Mouse (Mus musculus) liver, postnatal 0 days (tissue): ENCODE measurements around the gene Trabd2b. TPM values are rescaled to one million over a fixed set of nuclear protein-coding genes. Genes with fewer than 3 reads are reported as not detected.

Source experiments
- ATAC-seq: fragments of 200-750 bp; cut with Nextera tagmentation; 2 replicates; pipeline ENCODE4 v1.8.0; 2017; ENCODE audit warnings: mild to moderate bottlenecking, moderate library complexity
- DNase-seq: peaks from one replicate; pipeline ENCODE4 v3.0.0-alpha.2; 2016
- H3K27ac ChIP-seq: fragments of 300-500 bp; sonication (generic); 2 replicates; pipeline ENCODE4 v1.5.1; 2014; ENCODE audit warnings: antibody characterized with exemption, moderate library complexity, mild to moderate bottlenecking, low read depth
- H3K27me3 ChIP-seq: fragments of 300-500 bp; sonication (generic); 2 replicates; pipeline ENCODE4 v1.6.1; 2014; ENCODE audit warnings: low read length, control low read depth, mixed read lengths; ENCODE audit not compliant: insufficient read depth
- H3K36me3 ChIP-seq: fragments of 300-500 bp; sonication (generic); replicated peaks from 2 replicates; pipeline ENCODE4 v1.6.1; 2014; ENCODE audit warnings: mild to moderate bottlenecking, control low read depth, low read length, moderate library complexity, mixed read lengths; ENCODE audit not compliant: insufficient read depth
- H3K4me1 ChIP-seq: fragments of 300-500 bp; sonication (generic); 2 replicates; pipeline ENCODE4 v1.6.1; 2014; ENCODE audit warnings: antibody characterized with exemption, mild to moderate bottlenecking, control low read depth; ENCODE audit not compliant: insufficient read depth
- H3K4me2 ChIP-seq: fragments of 300-500 bp; sonication (generic); 2 replicates; pipeline ENCODE4 v1.6.1; 2014; ENCODE audit warnings: low read depth, mild to moderate bottlenecking, low read length, moderate library complexity, mixed read lengths
- H3K4me3 ChIP-seq: fragments of 300-500 bp; sonication (generic); 2 replicates; pipeline ENCODE4 v1.5.1; 2014; ENCODE audit warnings: low read depth, low read length
- H3K9ac ChIP-seq: fragments of 300-500 bp; sonication (generic); replicated peaks from 2 replicates; pipeline ENCODE4 v1.6.1; 2014; ENCODE audit warnings: mild to moderate bottlenecking, moderate library complexity
- H3K9me3 ChIP-seq: fragments of 300-500 bp; sonication (generic); 2 replicates; pipeline ENCODE4 v1.6.1; 2016; ENCODE audit warnings: mild to moderate bottlenecking, control low read depth, low read length, mixed read lengths
- CTCF ChIP-seq: sonication (generic); IDR thresholded peaks from 2 replicates; pipeline ENCODE4 v1.5.1; 2016; ENCODE audit warnings: antibody characterized with exemption, low read depth
- EP300 ChIP-seq: IDR thresholded peaks from 2 replicates; pipeline ENCODE4 v1.6.1; 2016; ENCODE audit warnings: antibody characterized with exemption, low read depth, mild to moderate bottlenecking
- WGBS: fragments of 180-500 bp; shearing (Covaris S2); extraction: QIAGEN DNeasy Blood & Tissue Kit; methylation state at CpG from one replicate; pipeline ENCODE4 v1.1.7; 2014; ENCODE audit not compliant: insufficient replicate concordance; 5-methylcytosine and 5-hydroxymethylcytosine counted together
- polyA plus RNA-seq: library from polyadenylated mRNA; unstranded; fragments of >200 nt; fragmentation: Nextera tagmentation; extraction: Ambion mirVana; gene quantifications from 2 replicates; pipeline ENCODE4 v1.2.1, GENCODE M21; 2015

The Trabd2b gene
- polyA plus RNA-seq, 1 experiment from 2014 or later, result 0.06 TPM

DNA sequence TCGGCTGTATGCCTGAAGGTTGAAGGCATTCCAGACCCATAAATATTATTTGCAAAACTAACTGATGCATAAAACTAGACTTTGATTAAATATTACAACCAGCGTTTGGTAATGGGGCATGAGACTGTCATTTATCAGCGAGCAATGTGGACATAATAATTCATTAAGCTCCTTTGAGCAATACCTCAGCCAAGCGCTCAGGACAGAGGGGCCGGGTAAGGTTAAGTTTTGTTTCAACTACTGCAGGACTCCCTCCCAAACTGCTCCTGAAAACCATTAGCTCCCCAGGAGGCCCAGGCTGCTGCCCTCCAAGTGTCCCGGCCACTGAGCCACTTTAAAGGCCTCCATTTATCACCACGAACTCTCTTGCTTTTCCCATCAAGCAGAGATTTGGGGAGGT lies 93.8 kb downstream of the Trabd2b start:
- ATAC-seq, result no peak
- Histone ChIP-seq H3K36me3 (no peaks in the 10 kb centered on the region), H3K27me3 (no peaks in the 10 kb centered on the region), H3K4me3 (no peak overlapping the region), H3K4me1 (no peaks in the 10 kb centered on the region), H3K9ac (no peak overlapping the region), H3K4me2 (no peak overlapping the region), H3K9me3 (no peaks in the 10 kb centered on the region), H3K27ac (no peak overlapping the region)
- no peak for TF ChIP-seq CTCF
- no peak for TF ChIP-seq EP300
- no peak for DNase-seq
- 75% methylated on average over 7 of the region's 7 CpGs for WGBS

DNA sequence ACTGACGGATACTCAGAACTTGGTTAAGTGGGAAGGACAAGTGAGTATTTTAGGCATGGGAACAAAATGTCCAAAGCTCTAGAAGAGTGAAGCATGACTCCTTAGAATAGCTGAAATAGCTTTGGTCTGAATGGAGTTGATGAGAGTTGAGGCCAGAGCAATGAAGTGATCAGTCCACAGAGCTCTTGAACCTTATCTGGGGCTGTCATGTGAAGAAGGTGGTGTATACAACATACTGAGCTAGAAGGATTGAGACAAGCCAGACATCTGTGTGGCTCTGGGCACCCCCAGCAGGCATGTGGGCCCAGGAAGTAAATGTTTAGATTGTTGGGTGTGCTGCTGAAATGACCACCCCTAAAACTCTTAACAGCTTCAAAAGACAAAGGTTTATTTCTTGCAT lies 94.5 kb downstream of the Trabd2b start:
- Histone ChIP-seq H3K27me3 (no peaks in the 10 kb centered on the region), H3K4me1 (no peaks in the 10 kb centered on the region), H3K4me3 (no peak overlapping the region), H3K4me2 (no peak overlapping the region), H3K27ac (no peak overlapping the region), H3K9ac (no peak overlapping the region), H3K9me3 (no peaks in the 10 kb centered on the region), H3K36me3 (no peaks in the 10 kb centered on the region)
- TF ChIP-seq CTCF, result no peak
- TF ChIP-seq EP300, result no peak
- ATAC-seq, result no peak
- DNase-seq, result no peak
- 72% methylated on average over 1 of the region's 1 CpGs for WGBS

DNA sequence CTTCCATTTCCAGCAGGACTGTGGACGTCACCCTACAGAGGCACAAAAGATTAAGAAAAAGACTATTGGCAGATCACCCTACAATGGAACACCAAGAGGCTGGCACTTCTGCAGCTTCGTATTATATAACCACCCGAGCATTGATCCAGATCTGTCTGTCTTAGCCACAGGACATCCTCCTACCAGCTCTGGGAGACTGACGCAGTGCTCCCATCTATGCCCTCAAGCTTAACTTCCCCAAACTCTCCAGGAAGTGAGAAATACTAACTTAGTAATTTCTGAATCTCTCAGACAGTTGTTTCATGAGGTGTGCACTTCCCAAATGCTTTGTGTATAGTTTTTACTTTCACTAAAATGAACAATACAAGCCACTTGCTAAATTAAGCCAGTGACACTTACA lies 95.1 kb downstream of the Trabd2b start:
- no peak for ATAC-seq

DNA sequence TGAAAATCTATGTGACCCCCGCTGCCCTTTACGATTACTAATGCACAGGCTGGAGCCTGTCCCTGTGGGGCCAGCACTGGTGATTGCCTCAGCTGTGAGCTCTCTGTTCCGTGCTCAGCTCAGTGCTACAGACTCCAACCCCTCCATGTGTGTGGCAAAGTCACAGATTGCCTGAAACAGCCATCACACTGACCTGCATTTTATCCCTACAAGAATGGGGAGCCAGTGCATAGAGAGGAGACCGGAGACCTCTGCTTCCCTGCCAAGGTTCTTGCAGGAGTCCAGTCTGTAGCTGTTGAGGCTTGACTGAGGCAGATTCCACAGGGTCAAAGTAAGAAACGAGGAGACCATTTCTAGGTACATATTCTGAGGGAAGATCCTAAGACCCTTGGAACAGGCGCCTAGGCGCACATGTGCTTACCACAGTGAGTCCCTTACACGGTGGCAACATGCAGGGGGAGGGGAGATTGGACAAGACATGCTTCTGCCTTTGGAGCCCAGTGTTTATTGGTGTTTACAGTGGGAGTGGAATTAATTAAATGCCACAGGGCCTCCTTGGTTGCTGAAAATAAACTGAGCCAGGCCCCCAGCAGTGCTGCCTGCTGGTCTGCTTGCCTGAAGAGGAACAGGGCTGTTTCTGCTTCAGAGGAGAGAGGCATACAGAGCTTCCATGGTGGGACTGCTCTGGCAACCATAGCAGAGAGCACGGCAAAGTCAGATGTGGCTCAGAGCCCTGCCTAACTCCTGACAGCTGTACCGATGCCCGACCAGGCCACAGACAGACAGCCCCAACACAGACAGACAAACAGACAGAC lies 97.9 kb downstream of the Trabd2b start:
- no peak overlapping the region for H3K27ac ChIP-seq
- ATAC-seq, result no peak
- H3K4me2 ChIP-seq, result no peak overlapping the region
- 58% methylated on average over 11 of the region's 11 CpGs for WGBS
- H3K9me3 ChIP-seq, result no peaks in the 10 kb centered on the region
- H3K27me3 ChIP-seq, result no peaks in the 10 kb centered on the region
- H3K4me3 ChIP-seq, result no peak overlapping the region
- no peaks in the 10 kb centered on the region for H3K36me3 ChIP-seq
- TF ChIP-seq CTCF (no peak), EP300 (no peak)
- no peak for DNase-seq
- no peak overlapping the region for H3K9ac ChIP-seq
- H3K4me1 ChIP-seq, result no peaks in the 10 kb centered on the region

More for the DNA sequence above, 95.1 kb downstream of the Trabd2b start:
- Histone ChIP-seq H3K27me3 (no peaks in the 10 kb centered on the region), H3K4me2 (no peak overlapping the region), H3K9me3 (no peaks in the 10 kb centered on the region), H3K4me1 (no peaks in the 10 kb centered on the region), H3K27ac (no peak overlapping the region), H3K9ac (no peak overlapping the region), H3K36me3 (no peaks in the 10 kb centered on the region), H3K4me3 (no peak overlapping the region)
- WGBS, result 37% methylated on average over 4 of the region's 4 CpGs
- no peak for DNase-seq
- TF ChIP-seq EP300 (no peak), CTCF (no peak)

DNA sequence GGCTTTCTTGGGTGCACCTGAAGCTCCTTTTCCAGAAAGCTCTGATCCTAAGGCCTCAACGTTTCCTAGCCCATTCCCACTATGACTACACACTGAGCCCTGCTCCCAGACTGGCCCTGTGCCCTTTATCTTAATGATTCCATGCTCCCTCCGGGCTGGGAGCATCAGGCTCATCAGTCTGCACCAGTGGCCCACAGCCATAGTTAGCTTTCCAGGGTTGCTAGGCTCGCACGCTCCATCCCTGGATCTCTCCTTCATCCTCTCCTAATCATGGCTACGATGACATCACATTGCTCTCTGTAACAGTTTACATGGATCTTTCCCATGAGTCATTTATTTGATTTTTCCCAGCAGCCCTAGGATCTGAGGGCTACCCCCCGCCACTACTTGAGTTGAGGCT lies 103.1 kb downstream of the Trabd2b start:
- no peaks in the 10 kb centered on the region for H3K27me3 ChIP-seq
- DNase-seq (no peak), ATAC-seq (no peak)
- no peaks in the 10 kb centered on the region for H3K4me1 ChIP-seq
- no peaks in the 10 kb centered on the region for H3K36me3 ChIP-seq
- H3K4me3 ChIP-seq, result no peak overlapping the region
- H3K4me2 ChIP-seq, result no peak overlapping the region
- 78% methylated on average over 6 of the region's 6 CpGs for WGBS
- TF ChIP-seq CTCF (no peak), EP300 (no peak)
- no peak overlapping the region for H3K9ac ChIP-seq
- no peaks in the 10 kb centered on the region for H3K9me3 ChIP-seq
- no peak overlapping the region for H3K27ac ChIP-seq

DNA sequence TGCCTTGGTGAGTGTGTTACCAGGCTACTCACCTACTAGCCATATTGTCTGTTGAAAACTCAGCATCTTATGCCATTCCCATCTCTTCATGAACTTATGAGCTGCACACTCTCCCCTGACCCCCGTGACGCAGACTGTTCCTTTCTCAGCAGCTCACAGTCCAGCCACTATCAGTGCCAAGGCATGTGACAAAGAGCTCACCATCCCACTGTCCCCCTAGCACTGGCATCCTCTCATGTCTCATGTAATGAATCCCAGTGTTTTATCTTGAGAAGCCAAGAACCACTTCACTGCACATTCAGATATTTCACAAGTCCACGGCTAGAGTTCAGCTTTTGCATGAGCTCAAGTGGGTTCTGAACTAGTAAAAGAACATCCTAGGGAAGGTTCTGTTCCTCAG lies 105.1 kb downstream of the Trabd2b start:
- Histone ChIP-seq H3K9me3 (no peaks in the 10 kb centered on the region), H3K4me3 (no peak overlapping the region), H3K9ac (no peak overlapping the region), H3K4me1 (no peaks in the 10 kb centered on the region), H3K27ac (no peak overlapping the region), H3K4me2 (no peak overlapping the region), H3K36me3 (no peaks in the 10 kb centered on the region), H3K27me3 (no peaks in the 10 kb centered on the region)
- no peak for DNase-seq
- ATAC-seq, result no peak
- no peak for TF ChIP-seq EP300
- no peak for TF ChIP-seq CTCF
- WGBS, result 77% methylated on average over 3 of the region's 3 CpGs
